In genomic region chr2:116062761-116063441, GRCm38 (mm10) we compare ENCODE assay signal across 8 mouse cellular contexts. TPM values are rescaled to one million over a fixed set of nuclear protein-coding genes. Genes with fewer than 3 reads are reported as not detected.
DNase-seq lines count a peak whose midpoint lies in the region; ATAC-seq and TF ChIP-seq lines count a peak whose summit lies in the region.

No protein-coding gene starts in this region.

- TF ChIP-seq CTCF in testis, adult 2 months (IDR thresholded peaks at IDR 0.05; ENCODE audit: control insufficient read depth, insufficient read depth, insufficient replicate concordance, low read depth, low read length), result no peak

- peaks cover 2% of the 10 kb centered on the region; the same call in 1 of the 2 replicates for H3K27me3 ChIP-seq in testis, adult 2 months (ENCODE audit: control insufficient read depth, insufficient read depth, low read length)
- H3K27me3 ChIP-seq in forebrain, embryonic 11.5 days (ENCODE audit: control insufficient read depth, insufficient read depth, low read length), result peaks cover 2% of the 10 kb centered on the region; the same call in 1 of the 2 replicates
- peaks cover 3% of the 10 kb centered on the region; the same call in 1 of the 2 replicates for H3K27me3 ChIP-seq in intestine, embryonic 15.5 days (replicated peaks)
- H3K27me3 ChIP-seq in midbrain, embryonic 11.5 days (ENCODE audit: control insufficient read depth, insufficient read depth, low read length), result peaks cover under 1% of the 10 kb centered on the region; the same call in 1 of the 2 replicates

- peak overlapping the region; percentile 97 for H3K9ac ChIP-seq in forebrain, embryonic 11.5 days (ENCODE audit: low read length)
- H3K9ac ChIP-seq in intestine, embryonic 15.5 days, result peak overlapping the region; percentile 90
- peak overlapping the region; percentile 96 for H3K9ac ChIP-seq in midbrain, embryonic 11.5 days (ENCODE audit: low read length)

- DNase-seq in testis, postnatal 14 days (ENCODE audit: low spot score), result no peak
- peak; percentile 72 for DNase-seq in forebrain, embryonic 11.5 days (ENCODE audit: low spot score)
- DNase-seq in midbrain, embryonic 11.5 days (ENCODE audit: low spot score, missing footprints), result peak; percentile 94
- no peak for DNase-seq in natural killer cell, adult 2 months (ENCODE audit: low spot score in 2 of 2)
- DNase-seq in cerebellum, adult 8-10 months, result no peak

- H3K4me3 ChIP-seq in testis, adult 2 months (ENCODE audit: control insufficient read depth, low read depth, low read length), result peak overlapping the region; percentile 28
- H3K4me3 ChIP-seq in forebrain, embryonic 11.5 days (ENCODE audit: low read depth, low read length), result peak overlapping the region; percentile 75
- peak overlapping the region; percentile 62 for H3K4me3 ChIP-seq in intestine, embryonic 15.5 days (replicated peaks)
- peak overlapping the region; percentile 81 for H3K4me3 ChIP-seq in midbrain, embryonic 11.5 days (ENCODE audit: low read depth, low read length)

- H3K4me2 ChIP-seq in forebrain, embryonic 11.5 days (ENCODE audit: low read depth, low read length, severe bottlenecking), result peak overlapping the region; percentile 82
- peak overlapping the region; percentile 77 for H3K4me2 ChIP-seq in intestine, embryonic 15.5 days (replicated peaks)
- peak overlapping the region; percentile 81 for H3K4me2 ChIP-seq in midbrain, embryonic 11.5 days

- H3K27ac ChIP-seq in testis, adult 2 months (ENCODE audit: control insufficient read depth, insufficient read depth, low read depth, low read length), result no peak overlapping the region
- peak overlapping the region; percentile 96 for H3K27ac ChIP-seq in forebrain, embryonic 11.5 days (ENCODE audit: low read depth, low read length)
- H3K27ac ChIP-seq in intestine, embryonic 15.5 days, result peak overlapping the region; percentile 95
- H3K27ac ChIP-seq in midbrain, embryonic 11.5 days (ENCODE audit: low read depth, low read length), result peak overlapping the region; percentile 91

- TF ChIP-seq POLR2A in testis, adult 2 months (IDR thresholded peaks at IDR 0.05; ENCODE audit: control insufficient read depth, low read depth, low read length), result no peak

- peaks cover 16% of the 10 kb centered on the region for H3K4me1 ChIP-seq in testis, adult 2 months (ENCODE audit: control insufficient read depth, insufficient read depth, low read length)
- H3K4me1 ChIP-seq in forebrain, embryonic 11.5 days (replicated peaks; ENCODE audit: control insufficient read depth, insufficient read depth, low read length), result peaks cover 8% of the 10 kb centered on the region
- no peaks in the 10 kb centered on the region for H3K4me1 ChIP-seq in intestine, embryonic 15.5 days (replicated peaks)
- peaks cover 24% of the 10 kb centered on the region for H3K4me1 ChIP-seq in midbrain, embryonic 11.5 days (ENCODE audit: control insufficient read depth, insufficient read depth, low read length)

- WGBS in forebrain, embryonic 11.5 days, result under 1% methylated on average over 36 of the region's 36 CpGs
- under 1% methylated on average over 36 of the region's 36 CpGs for WGBS in intestine, embryonic 15.5 days
- under 1% methylated on average over 36 of the region's 36 CpGs for WGBS in midbrain, embryonic 11.5 days

- no peaks in the 10 kb centered on the region for H3K9me3 ChIP-seq in forebrain, embryonic 11.5 days (ENCODE audit: control insufficient read depth, low read length)
- H3K9me3 ChIP-seq in intestine, embryonic 15.5 days, result no peaks in the 10 kb centered on the region
- no peaks in the 10 kb centered on the region for H3K9me3 ChIP-seq in midbrain, embryonic 11.5 days (ENCODE audit: control insufficient read depth, low read length)

- ATAC-seq in forebrain, embryonic 11.5 days (replicated peaks; ENCODE audit: low FRiP score), result no peak
- no peak for ATAC-seq in intestine, embryonic 15.5 days
- ATAC-seq in midbrain, embryonic 11.5 days (ENCODE audit: low FRiP score), result no peak
- ATAC-seq in cerebellum, adult (ENCODE audit: insufficient number of reproducible peaks, low FRiP score, low TSS enrichment), result no peak

- no peaks in the 10 kb centered on the region for H3K36me3 ChIP-seq in testis, adult 2 months (ENCODE audit: control insufficient read depth, insufficient read depth, low read length)
- no peaks in the 10 kb centered on the region for H3K36me3 ChIP-seq in forebrain, embryonic 11.5 days (ENCODE audit: control insufficient read depth, insufficient read depth, low read length)
- H3K36me3 ChIP-seq in intestine, embryonic 15.5 days, result no peaks in the 10 kb centered on the region
- H3K36me3 ChIP-seq in midbrain, embryonic 11.5 days (ENCODE audit: control insufficient read depth, insufficient read depth, low read length), result no peaks in the 10 kb centered on the region

RNA-seq across cellular contexts. Expression of gene Meis2, which starts 2.7 kb away (rescaled TPM):
- 1.2 and 1.4 TPM in 2 replicates for polyA plus RNA-seq in testis, adult 2 months (2012; rRNA removed)
- 75.4 and 77.2 TPM in 2 replicates for polyA plus RNA-seq in forebrain, embryonic 11.5 days (2014; fragmentation: Nextera tagmentation; extraction: Ambion mirVana)
- polyA plus RNA-seq in intestine, embryonic 15.5 days (2015; fragmentation: Nextera tagmentation; extraction: Ambion mirVana), result 39.9 and 41.5 TPM in 2 replicates
- polyA plus RNA-seq in midbrain, embryonic 11.5 days (2014; fragmentation: Nextera tagmentation; extraction: Ambion mirVana), result 52.2 and 56.5 TPM in 2 replicates

Comparison
In these comparisons a context has a peak if more than half of its experiments do, and no peak if none do; other contexts are left out.
1. H3K4me3 ChIP-seq: peak in every context shown above with its lines; median percentile 81 in midbrain, embryonic 11.5 days; 75 in forebrain, embryonic 11.5 days; 62 in intestine, embryonic 15.5 days; 28 in testis, adult 2 months.
2. DNase-seq: peak in forebrain, embryonic 11.5 days (single experiment) and midbrain, embryonic 11.5 days (single experiment); none in testis, postnatal 14 days (single experiment), natural killer cell, adult 2 months (0 of 2) and cerebellum, adult 8-10 months (single experiment).
3. RNA of gene Meis2, which starts 2.7 kb away (polyA plus RNA-seq): 75.4 to 77.2 TPM in forebrain, embryonic 11.5 days, 52.2 to 56.5 TPM in midbrain, embryonic 11.5 days and 39.9 to 41.5 TPM in intestine, embryonic 15.5 days; 1.2 to 1.4 TPM in testis, adult 2 months; every median in the first group is over 10 times any median in the second.
4. Peak in every context shown above with its lines, with median percentiles within 50 percentile points of each other: H3K4me2 ChIP-seq and H3K9ac ChIP-seq.